Mouse (Mus musculus) midbrain, embryonic 16.5 days (tissue): ENCODE measurements around the gene Tomm22. TPM values are rescaled to one million over a fixed set of nuclear protein-coding genes. Genes with fewer than 3 reads are reported as not detected.

Experiments
- ATAC-seq: fragments of 200-750 bp; cut with Nextera tagmentation; 2 replicates; pipeline ENCODE4 v1.8.0; 2017; ENCODE audit warnings: moderate TSS enrichment
- H3K27ac ChIP-seq: fragments of 300-500 bp; sonication (generic); 2 replicates; pipeline ENCODE4 v1.5.1; 2014; ENCODE audit warnings: mild to moderate bottlenecking, low read length, mixed read lengths
- H3K27me3 ChIP-seq: fragments of 300-500 bp; sonication (generic); 2 replicates; pipeline ENCODE4 v1.6.1; 2014; ENCODE audit warnings: low read depth, low read length, mixed read lengths; ENCODE audit not compliant: control insufficient read depth, insufficient read depth
- H3K36me3 ChIP-seq: fragments of 300-500 bp; sonication (generic); 2 replicates; pipeline ENCODE4 v1.6.1; 2014; ENCODE audit warnings: mild to moderate bottlenecking, low read length, moderate library complexity, mixed read lengths; ENCODE audit not compliant: control insufficient read depth, insufficient read depth
- H3K4me1 ChIP-seq: fragments of 300-500 bp; sonication (generic); 2 replicates; pipeline ENCODE4 v1.6.1; 2014; ENCODE audit warnings: mild to moderate bottlenecking, low read length, mixed read lengths; ENCODE audit not compliant: control insufficient read depth, insufficient read depth
- H3K4me2 ChIP-seq: fragments of 300-500 bp; sonication (generic); 2 replicates; pipeline ENCODE4 v1.6.1; 2014; ENCODE audit warnings: mild to moderate bottlenecking, low read length, mixed read lengths
- H3K4me3 ChIP-seq: fragments of 300-500 bp; sonication (generic); 2 replicates; pipeline ENCODE4 v1.5.1; 2014; ENCODE audit warnings: low read depth, mild to moderate bottlenecking, low read length, moderate library complexity, mixed read lengths
- H3K9ac ChIP-seq: fragments of 300-500 bp; sonication (generic); 2 replicates; pipeline ENCODE4 v1.6.1; 2014; ENCODE audit warnings: low read depth, low read length, mixed read lengths
- H3K9me3 ChIP-seq: fragments of 300-500 bp; sonication (generic); replicated peaks from 2 replicates; pipeline ENCODE4 v1.6.1; 2014; ENCODE audit warnings: mild to moderate bottlenecking, low read length, mixed read lengths; ENCODE audit not compliant: control insufficient read depth, poor library complexity, severe bottlenecking
- WGBS: fragments of 180-500 bp; shearing (Covaris S2); extraction: QIAGEN DNeasy Blood & Tissue Kit; methylation state at CpG from one replicate; pipeline ENCODE4 v1.1.7; 2014; 5-methylcytosine and 5-hydroxymethylcytosine counted together
- polyA plus RNA-seq: library from polyadenylated mRNA; unstranded; fragments of >200 nt; fragmentation: Nextera tagmentation; extraction: Ambion mirVana; gene quantifications from 2 replicates; pipeline ENCODE4 v1.2.1, GENCODE M21; 2015

The Tomm22 gene
- polyA plus RNA-seq, result 233 and 237 TPM in 2 replicates

GRCm38 (mm10) chr15:79670249-79670971 is at the start of gene Tomm22:
Gene Tomm22 (plus strand): TSS chr15:79670861.
- peak; percentile 98 for ATAC-seq
- Histone ChIP-seq H3K9me3 (no peaks in the 10 kb centered on the region), H3K4me1 (peaks cover 6% of the 10 kb centered on the region), H3K4me3 (peak within 1 kb of the TSS; percentile 82), H3K4me2 (peak within 1 kb of the TSS; percentile 78), H3K27ac (peak within 1 kb of the TSS; percentile 53), H3K27me3 (no peaks in the 10 kb centered on the region), H3K36me3 (peaks cover 25% of the 10 kb centered on the region), H3K9ac (peak within 1 kb of the TSS; percentile 79)
- 18% methylated on average over 33 of the region's 33 CpGs for WGBS

GRCm38 (mm10) chr15:79630471-79630870 is 40.2 kb upstream of the Tomm22 start:
- Histone ChIP-seq H3K4me2 (no peak overlapping the region), H3K27ac (no peak overlapping the region), H3K9me3 (no peaks in the 10 kb centered on the region), H3K4me1 (no peaks in the 10 kb centered on the region), H3K27me3 (no peaks in the 10 kb centered on the region), H3K36me3 (peaks cover 54% of the 10 kb centered on the region), H3K4me3 (no peak overlapping the region), H3K9ac (no peak overlapping the region)
- WGBS, result 84% methylated on average over 2 of the region's 2 CpGs
- ATAC-seq, result no peak

GRCm38 (mm10) chr15:79641135-79641817 is 29.4 kb upstream of the Tomm22 start:
- no peaks in the 10 kb centered on the region for H3K27me3 ChIP-seq
- H3K9ac ChIP-seq, result no peak overlapping the region
- H3K27ac ChIP-seq, result no peak overlapping the region
- H3K4me1 ChIP-seq, result no peaks in the 10 kb centered on the region
- H3K36me3 ChIP-seq, result peaks cover 31% of the 10 kb centered on the region
- no peak for ATAC-seq
- WGBS, result 81% methylated on average over 12 of the region's 12 CpGs
- no peak overlapping the region for H3K4me2 ChIP-seq
- no peaks in the 10 kb centered on the region for H3K9me3 ChIP-seq
- H3K4me3 ChIP-seq, result no peak overlapping the region

- Histone ChIP-seq H3K9ac (no peak overlapping the region), H3K4me1 (no peaks in the 10 kb centered on the region), H3K4me2 (no peak overlapping the region), H3K36me3 (peaks cover 26% of the 10 kb centered on the region; the same call in 1 of the 2 replicates), H3K9me3 (no peaks in the 10 kb centered on the region), H3K27ac (no peak overlapping the region), H3K4me3 (no peak overlapping the region), H3K27me3 (no peaks in the 10 kb centered on the region)
- 82% methylated on average over 2 of the region's 2 CpGs for WGBS
- ATAC-seq, result no peak
Observed at GRCm38 (mm10) chr15:79645483-79645882, 25.2 kb upstream of the Tomm22 start.

- H3K9ac ChIP-seq, result no peak overlapping the region
- no peak for ATAC-seq
- H3K4me3 ChIP-seq, result no peak overlapping the region
- peaks cover 19% of the 10 kb centered on the region; the same call in 1 of the 2 replicates for H3K36me3 ChIP-seq
- H3K4me2 ChIP-seq, result no peak overlapping the region
- H3K9me3 ChIP-seq, result no peaks in the 10 kb centered on the region
- WGBS, result 95% methylated on average over 12 of the region's 12 CpGs
- no peaks in the 10 kb centered on the region for H3K27me3 ChIP-seq
- no peaks in the 10 kb centered on the region for H3K4me1 ChIP-seq
- no peak overlapping the region for H3K27ac ChIP-seq
Observed at GRCm38 (mm10) chr15:79648130-79648529, 22.5 kb upstream of the Tomm22 start.

GRCm38 (mm10) chr15:79650569-79650968 is 20.1 kb upstream of the Tomm22 start:
- H3K4me1 ChIP-seq, result no peaks in the 10 kb centered on the region
- ATAC-seq, result no peak
- no peak overlapping the region for H3K27ac ChIP-seq

GRCm38 (mm10) chr15:79651481-79651880 is 19.2 kb upstream of the Tomm22 start:
- no peaks in the 10 kb centered on the region for H3K27me3 ChIP-seq
- WGBS, result 82% methylated on average over 4 of the region's 4 CpGs
- no peak overlapping the region for H3K4me2 ChIP-seq
- ATAC-seq, result no peak
- no peaks in the 10 kb centered on the region for H3K9me3 ChIP-seq
- no peak overlapping the region for H3K9ac ChIP-seq
- H3K4me1 ChIP-seq, result no peaks in the 10 kb centered on the region
- H3K27ac ChIP-seq, result no peak overlapping the region
- H3K36me3 ChIP-seq, result peaks cover 15% of the 10 kb centered on the region; the same call in 1 of the 2 replicates
- H3K4me3 ChIP-seq, result no peak overlapping the region

More at GRCm38 (mm10) chr15:79650569-79650968, 20.1 kb upstream of the Tomm22 start:
- no peak overlapping the region for H3K9ac ChIP-seq
- no peaks in the 10 kb centered on the region for H3K9me3 ChIP-seq
- H3K27me3 ChIP-seq, result no peaks in the 10 kb centered on the region
- no peak overlapping the region for H3K4me2 ChIP-seq
- H3K4me3 ChIP-seq, result no peak overlapping the region
- H3K36me3 ChIP-seq, result peaks cover 15% of the 10 kb centered on the region; the same call in 1 of the 2 replicates

- no peaks in the 10 kb centered on the region; the same call in 1 of the 2 replicates for H3K36me3 ChIP-seq
- no peak overlapping the region for H3K9ac ChIP-seq
- no peaks in the 10 kb centered on the region for H3K27me3 ChIP-seq
- no peak for ATAC-seq
- H3K27ac ChIP-seq, result no peak overlapping the region
- no peak overlapping the region for H3K4me3 ChIP-seq
- no peak overlapping the region for H3K4me2 ChIP-seq
- H3K9me3 ChIP-seq, result no peaks in the 10 kb centered on the region
- 89% methylated on average over 14 of the region's 14 CpGs for WGBS
- peaks cover 10% of the 10 kb centered on the region for H3K4me1 ChIP-seq
Observed at GRCm38 (mm10) chr15:79656451-79656850, 14.2 kb upstream of the Tomm22 start.
